Mouse (Mus musculus): Measurements from ENCODE around the gene Hlcs. TPM values are rescaled to one million over a fixed set of nuclear protein-coding genes. Genes with fewer than 3 reads are reported as not detected.

The Hlcs gene
- polyA plus RNA-seq, 1 experiment from 2014 or later, result 9.1 TPM

- 35% methylated on average over 8 of the region's 8 CpGs for WGBS
- Histone ChIP-seq H3K4me1 (peaks cover 2% of the 10 kb centered on the region; the same call in 1 of the 2 replicates), H3K4me2 (no peak overlapping the region), H3K36me3 (no peaks in the 10 kb centered on the region), H3K9ac (no peak overlapping the region), H3K9me3 (no peaks in the 10 kb centered on the region), H3K4me3 (replicated peaks) (no peak overlapping the region), H3K27ac (no peak overlapping the region), H3K27me3 (replicated peaks) (no peaks in the 10 kb centered on the region)
- ATAC-seq (ENCODE audit: insufficient read depth, low FRiP score, low read depth), result no peak
These were observed 155.6 kb downstream of the Hlcs start for GRCm38 (mm10) chr16:94157819-94158218.

DNA sequence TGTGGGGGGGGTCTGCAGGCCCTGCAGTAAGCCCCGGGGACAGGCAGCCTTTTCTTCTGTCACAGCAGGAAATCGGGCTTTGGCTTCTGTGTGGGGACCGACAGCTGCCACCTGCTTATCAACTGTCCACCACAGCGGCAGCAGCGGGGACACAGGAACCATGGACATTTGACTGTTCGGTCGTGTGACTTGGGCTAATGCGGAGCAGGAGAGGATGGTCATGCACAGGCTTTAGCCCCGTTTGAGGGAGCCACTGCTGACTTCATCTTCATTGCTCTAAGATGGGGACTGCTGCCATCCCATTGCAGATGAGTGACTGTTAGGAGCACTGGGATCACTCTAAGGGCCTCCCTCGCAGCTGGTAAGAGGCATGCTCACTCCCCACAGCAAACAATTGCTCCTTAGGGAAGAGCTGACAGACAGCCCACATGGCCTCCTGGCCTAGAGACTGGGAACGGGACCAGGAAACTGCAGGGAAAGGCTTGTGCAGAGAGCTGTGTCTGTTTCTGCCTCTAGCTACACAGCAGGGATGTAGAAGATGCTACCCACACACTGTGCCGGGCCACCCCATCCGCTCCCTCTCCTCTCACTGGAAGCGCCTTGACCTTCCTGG lies 158.2 kb downstream of the Hlcs start:
- Histone ChIP-seq H3K9ac (no peak overlapping the region), H3K27ac (no peak overlapping the region), H3K9me3 (no peaks in the 10 kb centered on the region), H3K4me1 (peaks cover 14% of the 10 kb centered on the region; the same call in 1 of the 2 replicates), H3K4me3 (replicated peaks) (no peak overlapping the region), H3K4me2 (no peak overlapping the region), H3K27me3 (replicated peaks) (no peaks in the 10 kb centered on the region), H3K36me3 (no peaks in the 10 kb centered on the region)
- WGBS, result 51% methylated on average over 14 of the region's 14 CpGs
- ATAC-seq (ENCODE audit: insufficient read depth, low FRiP score, low read depth), result no peak

GRCm38 (mm10) chr16:94150125-94151103 lies 163.0 kb downstream of the Hlcs start:
- Histone ChIP-seq H3K4me2 (peak overlapping the region; percentile 14; the same call in 1 of the 2 replicates), H3K9ac (no peak overlapping the region), H3K27me3 (replicated peaks) (no peaks in the 10 kb centered on the region), H3K27ac (peak overlapping the region; percentile 80), H3K4me1 (peaks cover 22% of the 10 kb centered on the region; the same call in 1 of the 2 replicates), H3K4me3 (replicated peaks) (no peak overlapping the region), H3K36me3 (no peaks in the 10 kb centered on the region), H3K9me3 (no peaks in the 10 kb centered on the region)
- ATAC-seq (ENCODE audit: insufficient read depth, low FRiP score, low read depth), result peak; percentile 95
- 54% methylated on average over 15 of the region's 15 CpGs for WGBS

GRCm38 (mm10) chr16:94148139-94148538 lies 165.2 kb downstream of the Hlcs start:
- no peak overlapping the region for H3K9ac ChIP-seq
- H3K27ac ChIP-seq, result peak overlapping the region; percentile 31; the same call in 1 of the 2 replicates
- no peaks in the 10 kb centered on the region for H3K9me3 ChIP-seq
- no peak overlapping the region for H3K4me3 ChIP-seq (replicated peaks)
- H3K4me1 ChIP-seq, result peaks cover 29% of the 10 kb centered on the region
- H3K27me3 ChIP-seq (replicated peaks), result no peaks in the 10 kb centered on the region
- no peak for ATAC-seq (ENCODE audit: insufficient read depth, low FRiP score, low read depth)
- peak overlapping the region; percentile 2 for H3K4me2 ChIP-seq
- no peaks in the 10 kb centered on the region for H3K36me3 ChIP-seq
- WGBS, result 47% methylated on average over 11 of the region's 11 CpGs

DNA sequence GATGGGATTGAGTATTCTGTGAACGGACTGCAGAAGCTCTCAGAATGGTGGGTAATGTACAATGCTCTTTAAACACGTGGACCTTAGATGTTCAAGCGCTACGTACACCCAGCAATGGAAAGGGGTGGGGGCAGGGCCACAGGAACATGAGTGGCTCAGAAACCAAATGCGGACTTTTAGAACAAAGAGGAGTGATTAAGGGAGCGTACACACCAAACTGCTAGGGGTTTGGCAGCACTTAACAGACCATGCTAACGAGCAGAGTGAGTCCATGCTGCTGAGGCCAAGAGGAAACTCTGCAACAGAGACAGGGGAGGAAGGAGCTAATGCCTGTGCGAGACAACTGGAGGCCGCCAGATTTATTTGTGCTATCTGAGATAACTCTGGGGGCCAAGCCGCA lies 170.0 kb downstream of the Hlcs start:
- Histone ChIP-seq H3K36me3 (no peaks in the 10 kb centered on the region), H3K4me1 (peaks cover 11% of the 10 kb centered on the region), H3K4me3 (replicated peaks) (no peak overlapping the region), H3K9me3 (no peaks in the 10 kb centered on the region), H3K27ac (peak overlapping the region; percentile 32; the same call in 1 of the 2 replicates), H3K27me3 (replicated peaks) (no peaks in the 10 kb centered on the region), H3K4me2 (peak overlapping the region; percentile 15; the same call in 1 of the 2 replicates), H3K9ac (no peak overlapping the region)
- ATAC-seq (ENCODE audit: insufficient read depth, low FRiP score, low read depth), result peak; percentile 41; the same call in 1 of the 2 replicates
- WGBS, result 13% methylated on average over 10 of the region's 10 CpGs

DNA sequence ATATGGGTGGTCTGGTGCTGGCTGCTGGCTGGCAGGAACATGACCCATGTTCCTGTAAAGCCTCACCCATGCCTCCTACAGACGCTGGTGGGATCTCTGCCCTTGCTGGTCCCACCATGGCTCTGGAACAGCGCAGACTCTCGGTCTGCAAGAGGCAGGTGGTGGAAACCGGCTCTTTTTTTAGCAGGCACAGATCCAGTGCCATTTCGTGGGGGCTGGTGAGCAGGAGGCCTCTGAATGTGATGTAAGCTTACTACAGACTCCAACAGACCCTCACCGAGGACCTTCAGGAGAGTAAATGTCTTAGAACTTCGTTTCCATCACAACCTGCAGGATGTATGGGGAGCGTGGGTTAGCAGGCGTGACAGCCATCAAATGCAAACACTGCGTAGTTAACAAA lies 172.6 kb downstream of the Hlcs start:
- no peak overlapping the region for H3K9ac ChIP-seq
- H3K4me2 ChIP-seq, result no peak overlapping the region
- H3K9me3 ChIP-seq, result no peaks in the 10 kb centered on the region
- no peak overlapping the region for H3K27ac ChIP-seq
- peaks cover 7% of the 10 kb centered on the region for H3K4me1 ChIP-seq
- ATAC-seq (ENCODE audit: insufficient read depth, low FRiP score, low read depth), result no peak
- no peaks in the 10 kb centered on the region for H3K36me3 ChIP-seq
- H3K4me3 ChIP-seq (replicated peaks), result no peak overlapping the region
- WGBS, result 70% methylated on average over 10 of the region's 10 CpGs
- no peaks in the 10 kb centered on the region for H3K27me3 ChIP-seq (replicated peaks)

DNA sequence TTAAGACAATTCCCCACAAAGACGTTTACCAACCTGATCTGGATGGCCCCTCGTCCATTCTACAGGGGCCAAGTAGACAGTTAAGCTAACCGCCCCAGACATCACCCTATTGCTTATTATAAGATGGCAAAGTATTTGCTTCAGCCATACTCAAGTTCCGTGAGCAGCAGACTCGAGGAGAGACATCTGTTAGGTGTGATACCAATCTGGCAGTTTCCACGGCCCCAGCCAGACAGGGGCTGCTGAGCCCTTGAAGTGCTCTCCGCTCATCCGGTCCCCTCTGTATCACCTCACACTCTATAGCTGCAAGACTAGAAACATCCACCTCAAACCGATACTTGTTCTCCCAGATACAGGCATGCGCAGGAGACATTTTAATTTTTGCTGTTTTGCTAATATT lies 179.2 kb downstream of the Hlcs start:
- Histone ChIP-seq H3K9ac (no peak overlapping the region), H3K4me2 (no peak overlapping the region), H3K27me3 (replicated peaks) (no peaks in the 10 kb centered on the region), H3K27ac (no peak overlapping the region), H3K4me3 (replicated peaks) (no peak overlapping the region), H3K36me3 (no peaks in the 10 kb centered on the region), H3K9me3 (no peaks in the 10 kb centered on the region), H3K4me1 (no peaks in the 10 kb centered on the region)
- no peak for ATAC-seq (ENCODE audit: insufficient read depth, low FRiP score, low read depth)
- 73% methylated on average over 10 of the region's 10 CpGs for WGBS

GRCm38 (mm10) chr16:94128236-94128835 lies 185.0 kb downstream of the Hlcs start:
- Histone ChIP-seq H3K36me3 (no peaks in the 10 kb centered on the region), H3K4me1 (peaks cover 11% of the 10 kb centered on the region; the same call in 1 of the 2 replicates), H3K4me3 (replicated peaks) (no peak overlapping the region), H3K27me3 (replicated peaks) (peaks cover 32% of the 10 kb centered on the region), H3K9ac (no peak overlapping the region), H3K27ac (no peak overlapping the region), H3K9me3 (no peaks in the 10 kb centered on the region), H3K4me2 (no peak overlapping the region)
- ATAC-seq (ENCODE audit: insufficient read depth, low FRiP score, low read depth), result no peak
- 66% methylated on average over 2 of the region's 2 CpGs for WGBS

DNA sequence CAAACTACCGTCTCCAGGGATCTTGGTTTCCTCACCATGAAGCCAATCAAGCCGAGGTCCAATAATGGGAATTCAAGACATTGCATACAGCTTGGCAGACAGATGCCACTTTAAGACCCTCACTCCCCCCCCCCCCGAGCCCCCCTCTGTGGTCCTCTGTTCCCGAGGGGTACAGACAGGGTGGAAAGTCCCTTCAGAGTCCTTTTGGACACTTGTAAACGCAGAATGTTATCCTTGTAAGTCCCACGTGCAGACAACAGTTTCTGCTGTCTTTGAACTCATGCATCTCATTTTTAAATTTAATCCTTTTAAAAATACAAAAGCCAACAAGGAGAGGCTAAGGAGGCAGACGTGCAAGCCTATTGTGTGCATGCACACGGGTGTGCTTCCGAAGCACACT lies 187.2 kb downstream of the Hlcs start:
- no peak overlapping the region for H3K27ac ChIP-seq
- no peak for ATAC-seq (ENCODE audit: insufficient read depth, low FRiP score, low read depth)
- WGBS, result 49% methylated on average over 9 of the region's 9 CpGs
- H3K4me2 ChIP-seq, result no peak overlapping the region
- H3K27me3 ChIP-seq (replicated peaks), result peaks cover 39% of the 10 kb centered on the region
- H3K36me3 ChIP-seq, result no peaks in the 10 kb centered on the region
- no peak overlapping the region for H3K9ac ChIP-seq
- H3K9me3 ChIP-seq, result no peaks in the 10 kb centered on the region
- H3K4me1 ChIP-seq, result peaks cover 11% of the 10 kb centered on the region; the same call in 1 of the 2 replicates
- H3K4me3 ChIP-seq (replicated peaks), result peak overlapping the region; percentile 45

- 2% methylated on average over 81 of the region's 83 CpGs for WGBS
- H3K9ac ChIP-seq, result peak overlapping the region; percentile 34; the same call in 1 of the 2 replicates
- peaks cover 12% of the 10 kb centered on the region; the same call in 1 of the 2 replicates for H3K4me1 ChIP-seq
- H3K9me3 ChIP-seq, result no peaks in the 10 kb centered on the region
- peak; percentile 43; the same call in 1 of the 2 replicates for ATAC-seq (ENCODE audit: insufficient read depth, low FRiP score, low read depth)
- H3K4me3 ChIP-seq (replicated peaks), result peak overlapping the region; percentile 45
- H3K36me3 ChIP-seq, result no peaks in the 10 kb centered on the region
- peaks cover 39% of the 10 kb centered on the region for H3K27me3 ChIP-seq (replicated peaks)
- H3K4me2 ChIP-seq, result peak overlapping the region; percentile 93
- no peak overlapping the region for H3K27ac ChIP-seq
These were observed 188.0 kb downstream of the Hlcs start for GRCm38 (mm10) chr16:94125172-94125981.

- ATAC-seq (ENCODE audit: insufficient read depth, low FRiP score, low read depth), result no peak
- WGBS, result 78% methylated on average over 11 of the region's 11 CpGs
- H3K27me3 ChIP-seq (replicated peaks), result peaks cover 39% of the 10 kb centered on the region
These were observed 190.1 kb downstream of the Hlcs start for GRCm38 (mm10) chr16:94123247-94123646.

More at GRCm38 (mm10) chr16:94123247-94123646, 190.1 kb downstream of the Hlcs start:
- no peaks in the 10 kb centered on the region for H3K36me3 ChIP-seq
- no peak overlapping the region for H3K4me2 ChIP-seq
- peaks cover 14% of the 10 kb centered on the region; the same call in 1 of the 2 replicates for H3K4me1 ChIP-seq
- H3K4me3 ChIP-seq (replicated peaks), result no peak overlapping the region
- H3K9ac ChIP-seq, result no peak overlapping the region
- no peaks in the 10 kb centered on the region for H3K9me3 ChIP-seq
- no peak overlapping the region for H3K27ac ChIP-seq

Measured in stomach, embryonic 15.5 days (tissue).